Mouse (Mus musculus) lung, postnatal 0 days (tissue): Measurements from ENCODE around the gene Nhlrc2.

ENCODE experiments used
- CTCF ChIP-seq: IDR thresholded peaks from 2 replicates; pipeline ENCODE4 v1.5.1; 2016; ENCODE audit warnings: antibody characterized with exemption, mild to moderate bottlenecking
- EP300 ChIP-seq: IDR thresholded peaks from 2 replicates; pipeline ENCODE4 v1.6.1; 2016; ENCODE audit warnings: antibody characterized with exemption, mild to moderate bottlenecking, control low read depth

GRCm38 (mm10) chr19:56573184-56573583 is 25.1 kb downstream of the Nhlrc2 start:
- no peak for TF ChIP-seq EP300
- TF ChIP-seq CTCF, result no peak
